26 mouse cellular contexts compared by ENCODE assay signal in genomic region chr7:96183195-96183594, GRCm38 (mm10). TPM values are rescaled to one million over a fixed set of nuclear protein-coding genes. Genes with fewer than 3 reads are reported as not detected.
"Had no signal": no experiment of that assay in that cellular context is flagged by ENCODE, and none has a peak within 500 bp of the region (broad histone marks: within the 10 kb centered on the region; RNA-seq: fewer than 3 reads in every experiment).

No protein-coding gene starts in this region.

- H3K4me1 ChIP-seq: heart, embryonic 10.5 days; heart, embryonic 12.5 days; hindbrain, embryonic 13.5 days; hindbrain, embryonic 15.5 days; kidney, embryonic 15.5 days; limb, embryonic 13.5 days; limb, embryonic 15.5 days; liver, embryonic 12.5 days had no signal

- H3K9me3 ChIP-seq: heart, embryonic 10.5 days; heart, embryonic 12.5 days; hindbrain, embryonic 13.5 days; hindbrain, embryonic 15.5 days; kidney, embryonic 15.5 days; limb, embryonic 13.5 days; limb, embryonic 15.5 days; liver, embryonic 12.5 days had no signal

- H3K27ac ChIP-seq: heart, embryonic 10.5 days; hindbrain, embryonic 13.5 days; hindbrain, embryonic 15.5 days; hindbrain, postnatal 0 days; kidney, embryonic 15.5 days; kidney, postnatal 0 days; limb, embryonic 13.5 days; limb, embryonic 15.5 days; liver, embryonic 12.5 days; liver, embryonic 14.5 days had no signal

- H3K27me3 ChIP-seq: heart, embryonic 12.5 days; hindbrain, embryonic 13.5 days; hindbrain, embryonic 15.5 days; kidney, embryonic 15.5 days; limb, embryonic 13.5 days; limb, embryonic 15.5 days; liver, embryonic 12.5 days had no signal

- H3K9ac ChIP-seq: heart, embryonic 12.5 days; hindbrain, embryonic 13.5 days; hindbrain, embryonic 15.5 days; kidney, embryonic 15.5 days; limb, embryonic 13.5 days; limb, embryonic 15.5 days; liver, embryonic 12.5 days; liver, embryonic 14.5 days had no signal

- H3K4me3 ChIP-seq: heart, embryonic 10.5 days; heart, embryonic 12.5 days; hindbrain, embryonic 13.5 days; hindbrain, embryonic 15.5 days; kidney, embryonic 15.5 days; limb, embryonic 13.5 days; limb, embryonic 15.5 days; liver, embryonic 12.5 days had no signal

- ATAC-seq: hindbrain, postnatal 0 days; intestine, embryonic 16.5 days; liver, embryonic 12.5 days had no signal

- DNase-seq: gastrocnemius, postnatal 14 days; gastrocnemius, postnatal 36 days; heart, adult 18-20 months; heart, postnatal 10 days; heart, postnatal 36 days; kidney, adult 11 months; kidney, adult 2 months; kidney, adult 9 months; kidney, postnatal 14 days; kidney, postnatal 36 days; layer of hippocampus, adult 9-11 months; layer of hippocampus, postnatal 36 days; left cerebral cortex, postnatal 4 days had no signal

- H3K4me2 ChIP-seq: heart, embryonic 12.5 days; hindbrain, embryonic 13.5 days; hindbrain, embryonic 15.5 days; kidney, embryonic 15.5 days; limb, embryonic 13.5 days; limb, embryonic 15.5 days; liver, embryonic 12.5 days had no signal

- H3K36me3 ChIP-seq: heart, embryonic 10.5 days; heart, embryonic 12.5 days; hindbrain, embryonic 13.5 days; hindbrain, embryonic 15.5 days; kidney, embryonic 15.5 days; limb, embryonic 13.5 days; limb, embryonic 15.5 days; liver, embryonic 12.5 days had no signal

RNA-seq across cellular contexts. Expression of gene Tenm4, which starts 12.1 kb away (rescaled TPM):
- total RNA-seq: hematopoietic stem cell, adult 5-6 weeks had no signal
